Mouse (Mus musculus) brown adipose tissue, adult 24 weeks (tissue): ENCODE results near the gene Gda. TPM values are rescaled to one million over a fixed set of nuclear protein-coding genes. Genes with fewer than 3 reads are reported as not detected.

Source experiments
- H3K27ac ChIP-seq: fragments of 200-500 bp; replicated peaks from 2 replicates; pipeline ENCODE4 v1.5.1; 2012; ENCODE audit warnings: low read depth, mild to moderate bottlenecking, low read length
- H3K4me1 ChIP-seq: fragments of 200-500 bp; 2 replicates; pipeline ENCODE4 v1.6.1; 2012; ENCODE audit warnings: low read length, mixed read lengths; ENCODE audit not compliant: control insufficient read depth, insufficient read depth, insufficient read length
- H3K4me3 ChIP-seq: fragments of 200-500 bp; 2 replicates; pipeline ENCODE4 v1.5.1; 2012; ENCODE audit warnings: low read depth, mild to moderate bottlenecking, low read length, moderate library complexity; ENCODE audit not compliant: insufficient read depth
- polyA plus RNA-seq: library from polyadenylated mRNA; stranded (reverse); fragments of >200 nt; gene quantifications from 2 replicates; pipeline ENCODE4 v1.2.4, GENCODE M21; 2012; ENCODE audit not compliant: missing spikeins, insufficient read depth, insufficient read length

The Gda gene
- polyA plus RNA-seq, 1 experiment, result 9.3 TPM

- Histone ChIP-seq H3K4me1 (peaks cover 3% of the 10 kb centered on the region; the same call in 1 of the 2 replicates), H3K27ac (no peak overlapping the region), H3K4me3 (no peak overlapping the region)
Observed at GRCm38 (mm10) chr19:21373073-21373755, 100.0 kb downstream of the Gda start.

DNA sequence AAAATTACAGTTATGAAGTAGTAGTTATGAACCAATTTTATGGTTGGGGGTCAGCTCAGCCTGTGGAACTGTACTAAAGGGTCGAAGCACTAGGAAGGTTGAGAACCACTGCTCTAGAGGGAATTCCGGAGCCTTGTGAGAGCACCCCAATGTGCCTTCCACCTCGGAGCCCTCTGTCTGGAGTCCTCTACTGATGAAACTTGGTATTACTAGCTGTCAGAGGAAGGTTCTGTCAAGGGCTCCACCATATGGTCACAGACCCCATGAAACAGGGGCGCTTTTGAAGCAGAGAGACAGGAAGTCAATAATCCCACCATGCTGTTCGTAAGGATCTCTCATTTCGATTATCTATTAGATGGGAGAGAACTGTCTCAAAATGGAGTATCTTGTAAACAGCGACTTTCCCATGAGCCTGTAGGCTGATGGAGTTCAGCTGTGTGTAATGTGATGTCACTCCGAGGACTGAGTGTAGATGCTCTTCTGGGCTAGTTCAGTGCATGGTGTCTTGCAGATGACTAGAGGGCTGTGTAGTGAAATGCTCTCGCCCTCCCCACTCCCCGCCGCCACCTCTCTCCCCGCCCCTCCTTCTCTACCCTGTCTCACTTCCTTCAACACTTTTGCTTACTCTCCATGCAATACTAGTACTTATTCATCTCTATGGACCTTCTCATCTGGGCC is 100.7 kb downstream of the Gda start:
- Histone ChIP-seq H3K27ac (no peak overlapping the region), H3K4me1 (peaks cover 3% of the 10 kb centered on the region; the same call in 1 of the 2 replicates), H3K4me3 (no peak overlapping the region)

DNA sequence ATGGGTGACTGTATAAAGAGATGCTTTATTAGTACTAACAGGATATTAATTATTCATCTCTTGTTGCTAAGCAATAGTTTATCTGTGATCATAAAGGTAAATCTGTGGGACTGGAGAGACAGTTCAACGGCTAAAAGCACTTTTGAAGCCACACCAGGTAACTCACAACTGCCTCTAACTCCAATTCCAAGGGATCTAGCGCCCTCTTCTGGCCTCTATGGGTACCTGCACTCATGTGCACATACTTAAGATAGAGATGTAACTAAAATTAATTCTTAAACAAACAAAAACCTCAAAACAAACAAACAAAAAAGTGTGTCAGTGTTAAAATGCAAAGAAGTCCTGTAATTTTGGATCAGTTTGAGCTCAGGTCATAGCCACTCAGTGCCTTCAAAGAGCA is 101.9 kb downstream of the Gda start:
- Histone ChIP-seq H3K27ac (no peak overlapping the region), H3K4me3 (no peak overlapping the region), H3K4me1 (no peaks in the 10 kb centered on the region)

GRCm38 (mm10) chr19:21370782-21371181 is 102.5 kb downstream of the Gda start:
- Histone ChIP-seq H3K27ac (no peak overlapping the region), H3K4me1 (no peaks in the 10 kb centered on the region), H3K4me3 (no peak overlapping the region)

GRCm38 (mm10) chr19:21369175-21369574 is 104.1 kb downstream of the Gda start:
- Histone ChIP-seq H3K4me3 (no peak overlapping the region), H3K4me1 (no peaks in the 10 kb centered on the region), H3K27ac (no peak overlapping the region)

GRCm38 (mm10) chr19:21368595-21368994 is 104.7 kb downstream of the Gda start:
- Histone ChIP-seq H3K4me1 (no peaks in the 10 kb centered on the region), H3K27ac (no peak overlapping the region), H3K4me3 (no peak overlapping the region)

DNA sequence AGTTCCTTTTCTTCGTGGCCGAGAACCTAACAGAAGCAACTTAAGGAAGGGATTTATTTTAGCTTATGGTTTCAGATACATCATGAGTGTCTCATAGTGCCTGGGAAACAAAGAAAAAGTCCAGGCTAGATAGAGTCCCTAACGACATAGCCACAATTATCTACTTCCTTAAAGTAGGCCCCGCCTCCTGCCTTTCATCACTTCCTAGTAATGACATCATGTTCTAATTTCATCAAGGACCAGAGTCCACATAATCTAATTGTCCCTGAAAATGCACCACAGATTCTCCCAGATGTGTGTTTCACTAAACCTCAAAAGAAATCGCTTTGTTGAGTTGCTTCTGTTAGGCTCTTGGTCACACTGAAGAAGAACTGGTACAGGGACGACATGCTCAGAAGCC is 115.5 kb downstream of the Gda start:
- Histone ChIP-seq H3K4me3 (no peak overlapping the region), H3K4me1 (no peaks in the 10 kb centered on the region), H3K27ac (no peak overlapping the region)

- H3K27ac ChIP-seq, result no peak overlapping the region
- no peaks in the 10 kb centered on the region for H3K4me1 ChIP-seq
- H3K4me3 ChIP-seq, result no peak overlapping the region
Observed at GRCm38 (mm10) chr19:21349634-21350033, 123.6 kb downstream of the Gda start.

DNA sequence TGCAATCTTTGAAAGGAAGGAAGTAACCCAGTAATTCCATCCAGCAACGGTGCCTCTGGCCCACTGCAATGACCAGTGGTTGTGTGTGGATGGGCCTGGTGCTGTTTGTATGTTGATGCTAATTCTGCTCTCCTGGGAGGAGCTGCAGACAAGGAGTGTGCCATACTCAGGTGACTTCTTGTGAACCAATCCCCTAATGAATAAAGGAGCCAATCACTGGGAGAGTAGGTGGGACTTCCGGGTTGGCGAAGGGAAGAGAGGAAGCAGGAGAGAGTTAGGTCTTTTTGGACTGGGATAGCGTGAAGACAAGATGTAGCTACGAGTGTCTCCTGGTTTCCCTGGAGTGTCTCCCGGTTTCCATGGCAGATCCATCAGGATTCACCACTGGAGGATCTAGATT is 126.6 kb downstream of the Gda start:
- no peak overlapping the region for H3K4me3 ChIP-seq
- no peak overlapping the region for H3K27ac ChIP-seq
- no peaks in the 10 kb centered on the region for H3K4me1 ChIP-seq

Other genes with a start within 250 kb of the Gda start
- gene Zfand5, start 201.2 kb downstream of the Gda start, polyA plus RNA-seq, result 76.9 and 88.6 TPM in 2 replicates
- 22.8 and 26.4 TPM in 2 replicates for gene 1110059E24Rik, start 179.5 kb upstream of the Gda start, polyA plus RNA-seq
- 29.0 and 31.7 TPM in 2 replicates for gene Abhd17b, start 179.7 kb upstream of the Gda start, polyA plus RNA-seq